Mouse (Mus musculus): ENCODE measurements at regions not wholly inside any gene's neighbourhood (a gene's known extent, or its start where the extent isn't known, plus 50 kb on each side); places are given as distances from the start of the nearest gene placed in this dataset.

DNA sequence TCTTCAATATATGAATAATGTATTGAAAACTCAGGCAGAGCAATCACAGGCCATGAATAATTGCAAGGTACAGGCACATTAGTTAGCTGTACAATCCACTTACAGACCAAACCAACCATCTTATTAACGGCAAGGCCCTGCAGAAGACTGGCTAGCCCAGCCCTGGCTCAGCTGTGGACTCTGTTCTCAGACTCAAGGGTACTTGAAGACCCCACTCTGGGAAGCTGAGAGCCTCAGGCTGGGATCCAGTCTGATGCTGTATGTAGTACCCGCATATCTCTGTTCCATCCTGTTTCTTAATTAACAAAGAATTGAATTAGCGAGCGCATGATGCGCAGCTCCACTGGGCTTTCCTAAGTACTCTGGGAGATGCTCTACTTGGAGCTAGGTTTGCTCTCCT, 117.5 kb upstream of the Ppp1r26 start:
- Histone ChIP-seq H3K4me3 (ENCODE audit: insufficient read depth, low read depth, low read length) (no peak overlapping the region), H3K27ac (ENCODE audit: insufficient read depth, low read depth, low read length) (no peak overlapping the region), H3K36me3 (ENCODE audit: control insufficient read depth, insufficient read depth, low read length) (no peaks in the 10 kb centered on the region), H3K4me1 (ENCODE audit: control insufficient read depth, insufficient read depth, low read length) (no peaks in the 10 kb centered on the region), H3K27me3 (replicated peaks; ENCODE audit: control insufficient read depth, insufficient read depth, low read length) (no peaks in the 10 kb centered on the region)
- no peak for DNase-seq
- WGBS = 91% methylated on average over 5 of the region's 5 CpGs
- no peak for TF ChIP-seq POLR2A (IDR thresholded peaks at IDR 0.05; ENCODE audit: low read depth, low read length)

DNA sequence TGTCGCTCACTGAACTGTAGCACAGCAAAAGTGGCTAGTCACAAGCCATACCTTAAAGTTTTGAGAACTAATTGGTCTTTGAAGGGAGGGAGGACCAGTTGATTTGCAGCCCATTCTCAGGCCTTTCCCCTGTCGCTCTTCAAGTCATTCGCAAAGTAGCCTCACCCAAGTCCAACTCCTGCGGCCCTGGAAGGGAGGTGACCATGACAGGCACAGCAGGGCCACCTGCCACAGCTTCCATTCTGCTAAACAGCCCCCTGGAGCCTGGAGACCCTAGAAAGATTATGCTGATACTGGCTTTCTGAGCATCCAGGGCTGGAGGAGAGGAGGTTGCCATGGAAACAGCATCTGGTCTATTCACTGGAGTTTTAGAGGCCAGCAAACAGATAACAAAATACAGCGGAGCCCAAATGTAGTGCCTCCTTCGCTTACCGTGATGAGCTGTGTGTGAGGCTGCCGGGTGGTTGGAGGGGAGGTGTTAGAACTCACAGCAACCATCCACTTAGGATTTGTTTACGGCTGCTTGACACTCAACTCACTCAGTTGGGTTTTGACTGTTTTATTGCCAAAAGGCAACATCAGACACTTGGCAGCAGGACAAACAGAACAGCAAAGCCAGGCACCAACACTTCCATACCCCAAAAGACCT, 111.3 kb upstream of the Ppp1r26 start:
- H3K4me1 ChIP-seq (ENCODE audit: control insufficient read depth, insufficient read depth, low read length) = no peaks in the 10 kb centered on the region
- TF ChIP-seq CTCF (conservative IDR thresholded peaks at IDR 0.05; ENCODE audit: insufficient read depth, insufficient read length, low read depth, low read length) = no peak
- TF ChIP-seq POLR2A (IDR thresholded peaks at IDR 0.05; ENCODE audit: low read depth, low read length) = no peak
- H3K4me3 ChIP-seq (ENCODE audit: insufficient read depth, low read depth, low read length) = no peak overlapping the region
- 47% methylated on average over 9 of the region's 9 CpGs for WGBS
- H3K27me3 ChIP-seq (replicated peaks; ENCODE audit: control insufficient read depth, insufficient read depth, low read length) = no peaks in the 10 kb centered on the region
- no peaks in the 10 kb centered on the region for H3K36me3 ChIP-seq (ENCODE audit: control insufficient read depth, insufficient read depth, low read length)
- no peak overlapping the region for H3K27ac ChIP-seq (ENCODE audit: insufficient read depth, low read depth, low read length)
- no peak for DNase-seq

DNA sequence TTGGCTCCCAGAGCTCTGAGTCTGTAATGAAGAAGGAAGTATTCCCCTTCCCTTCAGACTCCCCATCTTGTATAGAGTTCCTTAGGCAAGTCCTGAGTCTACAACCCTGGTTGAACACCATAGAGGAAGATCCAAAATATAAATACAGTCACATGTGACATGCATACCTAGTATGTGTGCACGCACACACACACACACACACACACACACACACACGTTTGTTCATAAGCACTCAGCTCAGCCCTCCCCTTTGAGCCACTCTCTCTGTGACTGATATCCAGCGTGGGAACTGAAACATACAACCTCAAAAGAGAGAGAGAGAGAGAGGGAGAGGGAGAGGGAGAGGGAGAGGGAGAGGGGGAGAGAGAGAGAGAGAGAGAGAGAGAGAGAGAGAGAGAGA, 110.8 kb upstream of the Ppp1r26 start:
- Histone ChIP-seq H3K27me3 (replicated peaks; ENCODE audit: control insufficient read depth, insufficient read depth, low read length) (no peaks in the 10 kb centered on the region), H3K27ac (ENCODE audit: insufficient read depth, low read depth, low read length) (no peak overlapping the region), H3K36me3 (ENCODE audit: control insufficient read depth, insufficient read depth, low read length) (no peaks in the 10 kb centered on the region), H3K4me1 (ENCODE audit: control insufficient read depth, insufficient read depth, low read length) (no peaks in the 10 kb centered on the region), H3K4me3 (ENCODE audit: insufficient read depth, low read depth, low read length) (no peak overlapping the region)
- TF ChIP-seq CTCF (conservative IDR thresholded peaks at IDR 0.05; ENCODE audit: insufficient read depth, insufficient read length, low read depth, low read length) = no peak
- no peak for TF ChIP-seq POLR2A (IDR thresholded peaks at IDR 0.05; ENCODE audit: low read depth, low read length)
- no peak for DNase-seq
- 62% methylated on average over 3 of the region's 3 CpGs for WGBS

DNA sequence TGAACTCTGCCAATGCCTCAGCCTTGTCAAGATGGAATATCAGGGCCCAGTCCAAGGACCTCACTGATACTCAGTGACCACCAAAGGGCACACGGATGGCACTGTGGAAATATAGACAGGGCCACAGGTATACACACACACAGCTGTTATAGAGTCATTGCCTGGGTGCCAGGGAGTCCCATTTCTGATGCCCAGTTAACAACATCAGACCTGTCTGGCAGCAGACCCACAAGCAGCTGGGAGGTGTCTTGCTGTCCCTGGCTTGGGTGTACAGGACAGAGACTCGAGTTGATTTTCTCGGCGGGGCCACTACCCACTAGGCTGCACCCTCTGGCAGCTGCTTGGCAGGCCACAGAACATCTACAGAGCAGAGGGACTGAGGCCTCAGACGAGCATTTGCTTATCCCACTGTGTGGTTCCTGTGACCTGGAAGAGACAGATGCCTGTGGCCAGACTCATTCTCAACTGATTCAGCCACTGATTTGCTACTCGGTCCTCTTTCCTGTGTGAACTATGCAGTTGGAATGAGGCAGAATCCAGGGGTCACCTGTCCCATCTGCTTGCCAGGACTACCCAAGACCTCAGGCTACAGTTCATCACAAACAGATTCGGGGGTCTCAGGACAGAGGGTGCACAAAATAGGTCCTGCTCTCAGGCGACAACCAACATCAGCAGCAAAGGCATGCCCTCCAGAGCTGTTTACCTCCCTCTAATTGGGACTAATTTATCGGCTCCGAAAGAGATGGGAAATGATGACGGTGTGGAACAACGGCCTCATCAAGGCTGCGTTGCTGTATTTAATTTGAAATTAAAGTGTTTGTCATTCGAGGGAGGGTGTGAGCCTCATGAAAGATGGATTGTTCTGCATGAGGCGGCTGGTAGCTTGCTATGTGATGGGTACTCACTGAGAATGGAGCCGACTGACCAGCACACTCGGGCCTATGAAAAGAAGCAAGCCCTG, 110.0 kb upstream of the Ppp1r26 start:
- H3K27ac ChIP-seq (ENCODE audit: insufficient read depth, low read depth, low read length) = no peak overlapping the region
- H3K27me3 ChIP-seq (replicated peaks; ENCODE audit: control insufficient read depth, insufficient read depth, low read length) = no peaks in the 10 kb centered on the region
- no peaks in the 10 kb centered on the region for H3K4me1 ChIP-seq (ENCODE audit: control insufficient read depth, insufficient read depth, low read length)
- 70% methylated on average over 17 of the region's 17 CpGs for WGBS
- no peak for DNase-seq
- no peak overlapping the region for H3K4me3 ChIP-seq (ENCODE audit: insufficient read depth, low read depth, low read length)
- TF ChIP-seq POLR2A (IDR thresholded peaks at IDR 0.05; ENCODE audit: low read depth, low read length) (no peak), CTCF (conservative IDR thresholded peaks at IDR 0.05; ENCODE audit: insufficient read depth, insufficient read length, low read depth, low read length) (no peak)
- no peaks in the 10 kb centered on the region for H3K36me3 ChIP-seq (ENCODE audit: control insufficient read depth, insufficient read depth, low read length)

DNA sequence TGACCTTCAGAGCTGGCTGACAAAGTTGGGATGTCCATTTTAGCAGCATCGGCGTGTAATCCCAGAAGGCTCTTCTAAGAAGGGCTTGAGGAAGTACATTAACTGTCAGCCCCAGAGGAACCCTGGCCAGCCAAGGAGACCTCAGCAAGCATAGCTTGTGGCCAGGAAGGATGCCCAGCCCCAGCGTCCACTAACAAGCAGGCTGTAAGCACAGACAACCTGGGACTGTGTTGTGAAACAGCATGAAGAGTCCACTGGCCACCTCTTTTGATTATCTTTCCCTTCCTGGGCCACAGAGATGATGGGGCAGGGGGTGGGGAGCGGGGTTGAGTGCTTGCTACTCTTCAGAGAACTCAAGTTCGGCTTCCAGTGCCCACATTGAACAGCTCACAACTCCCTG, 109.0 kb upstream of the Ppp1r26 start:
- no peak for TF ChIP-seq CTCF (conservative IDR thresholded peaks at IDR 0.05; ENCODE audit: insufficient read depth, insufficient read length, low read depth, low read length)
- TF ChIP-seq POLR2A (IDR thresholded peaks at IDR 0.05; ENCODE audit: low read depth, low read length) = no peak
- H3K4me3 ChIP-seq (ENCODE audit: insufficient read depth, low read depth, low read length) = no peak overlapping the region
- H3K27ac ChIP-seq (ENCODE audit: insufficient read depth, low read depth, low read length) = no peak overlapping the region
- 82% methylated on average over 5 of the region's 5 CpGs for WGBS
- H3K4me1 ChIP-seq (ENCODE audit: control insufficient read depth, insufficient read depth, low read length) = no peaks in the 10 kb centered on the region
- H3K36me3 ChIP-seq (ENCODE audit: control insufficient read depth, insufficient read depth, low read length) = no peaks in the 10 kb centered on the region
- no peaks in the 10 kb centered on the region for H3K27me3 ChIP-seq (replicated peaks; ENCODE audit: control insufficient read depth, insufficient read depth, low read length)
- DNase-seq = no peak

DNA sequence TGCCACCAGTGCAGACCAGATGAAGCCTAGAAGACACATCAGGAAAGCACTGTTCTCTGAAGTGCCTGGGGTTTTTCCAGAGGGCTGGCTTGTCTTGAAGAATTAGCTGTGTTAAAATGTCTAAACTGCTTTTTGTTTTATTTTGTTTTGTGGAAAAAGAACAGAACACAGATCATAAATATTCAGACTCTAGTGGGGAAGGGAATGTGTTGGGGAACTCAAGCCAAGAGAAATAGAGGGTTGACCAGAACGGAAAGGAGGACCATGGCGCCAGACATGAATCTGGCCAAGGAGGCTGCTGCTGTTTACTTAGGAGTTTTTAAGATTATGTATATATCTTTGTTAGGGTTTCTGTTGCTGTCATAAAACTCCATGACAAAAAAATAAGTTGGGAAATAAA, 105.3 kb upstream of the Ppp1r26 start:
- no peak overlapping the region for H3K4me3 ChIP-seq (ENCODE audit: insufficient read depth, low read depth, low read length)
- peak; percentile 38 for DNase-seq
- TF ChIP-seq CTCF (conservative IDR thresholded peaks at IDR 0.05; ENCODE audit: insufficient read depth, insufficient read length, low read depth, low read length) = no peak
- no peak for TF ChIP-seq POLR2A (IDR thresholded peaks at IDR 0.05; ENCODE audit: low read depth, low read length)
- H3K36me3 ChIP-seq (ENCODE audit: control insufficient read depth, insufficient read depth, low read length) = no peaks in the 10 kb centered on the region
- no peaks in the 10 kb centered on the region for H3K27me3 ChIP-seq (replicated peaks; ENCODE audit: control insufficient read depth, insufficient read depth, low read length)
- peak overlapping the region; percentile 12; the same call in 1 of the 2 replicates for H3K27ac ChIP-seq (ENCODE audit: insufficient read depth, low read depth, low read length)
- H3K4me1 ChIP-seq (ENCODE audit: control insufficient read depth, insufficient read depth, low read length) = no peaks in the 10 kb centered on the region
- 78% methylated on average over 2 of the region's 2 CpGs for WGBS

DNA sequence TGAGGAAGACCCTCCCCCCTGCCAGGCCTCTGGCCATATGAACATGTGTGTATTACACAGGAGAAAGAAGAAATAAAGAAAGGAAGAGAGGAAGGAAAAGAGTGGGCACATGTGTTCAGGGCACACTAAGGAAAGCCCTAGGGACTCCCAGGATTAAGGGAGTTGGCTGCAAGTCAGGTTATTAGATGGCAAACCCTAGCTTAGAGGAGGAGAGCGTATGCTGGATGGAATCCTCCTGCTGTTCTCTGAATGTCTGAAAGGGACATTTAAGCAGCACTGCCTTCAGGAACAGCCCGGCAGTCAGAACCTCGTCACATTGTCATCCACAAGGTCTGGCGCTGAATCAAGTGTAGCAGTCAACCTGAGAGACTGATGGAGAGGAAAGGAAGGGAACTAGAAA, 98.1 kb upstream of the Ppp1r26 start:
- TF ChIP-seq POLR2A (IDR thresholded peaks at IDR 0.05; ENCODE audit: low read depth, low read length) (no peak), CTCF (conservative IDR thresholded peaks at IDR 0.05; ENCODE audit: insufficient read depth, insufficient read length, low read depth, low read length) (no peak)
- Histone ChIP-seq H3K27ac (ENCODE audit: insufficient read depth, low read depth, low read length) (no peak overlapping the region), H3K4me3 (ENCODE audit: insufficient read depth, low read depth, low read length) (no peak overlapping the region), H3K27me3 (replicated peaks; ENCODE audit: control insufficient read depth, insufficient read depth, low read length) (no peaks in the 10 kb centered on the region), H3K4me1 (ENCODE audit: control insufficient read depth, insufficient read depth, low read length) (no peaks in the 10 kb centered on the region), H3K36me3 (ENCODE audit: control insufficient read depth, insufficient read depth, low read length) (no peaks in the 10 kb centered on the region)
- 84% methylated on average over 4 of the region's 4 CpGs for WGBS
- no peak for DNase-seq
